Mouse (Mus musculus) liver (tissue): ENCODE data around the gene Gm8926.
"Not testable (repeated sequence)": the region's sequence is repeated elsewhere in the genome, so short reads cannot be mapped to it uniquely, and the experiment has no call there.

Experiments used
- DNase-seq: peaks from one replicate; pipeline ENCODE4 v3.0.0-alpha.2; 2020; ENCODE audit warnings: mixed read lengths

The Gm8926 gene

GRCm38 (mm10) chr5:11770248-11770647 is at the start of gene Gm8926:
TSS of gene Gm8926 (plus strand) at chr5:11770548.
- not testable (repeated sequence) for DNase-seq
